Mouse (Mus musculus): ENCODE data around the gene Krt4. TPM values are rescaled to one million over a fixed set of nuclear protein-coding genes. Genes with fewer than 3 reads are reported as not detected.

Krt4 gene
- total RNA-seq, 2 experiments from 2014 or later, result 0.44 to 0.67 TPM

- no peak for DNase-seq (ENCODE audit: low spot score in 2 of 2)
Observed at GRCm38 (mm10) chr15:101902171-101903149, 22.1 kb downstream of the Krt4 start.

- no peak for DNase-seq (ENCODE audit: low spot score in 2 of 2)
Observed at GRCm38 (mm10) chr15:101895216-101895615, 29.3 kb downstream of the Krt4 start.

GRCm38 (mm10) chr15:101892820-101893219 is 31.7 kb downstream of the Krt4 start, which contains the start of gene Krt76:
Gene Krt76 (minus strand): TSS chr15:101892920.
- DNase-seq (ENCODE audit: low spot score in 2 of 2), result no peak

- DNase-seq (ENCODE audit: low spot score in 2 of 2), result no peak
Observed at GRCm38 (mm10) chr15:101879776-101880175, 44.8 kb downstream of the Krt4 start.

GRCm38 (mm10) chr15:101878041-101878440 is 46.5 kb downstream of the Krt4 start:
- DNase-seq (ENCODE audit: low spot score in 2 of 2), result no peak

GRCm38 (mm10) chr15:101874383-101874782 is 50.2 kb downstream of the Krt4 start:
- no peak for DNase-seq (ENCODE audit: low spot score in 2 of 2)

- no peak for DNase-seq (ENCODE audit: low spot score in 2 of 2)
Observed at GRCm38 (mm10) chr15:101873231-101873630, 51.3 kb downstream of the Krt4 start.

GRCm38 (mm10) chr15:101869431-101869830 is 55.1 kb downstream of the Krt4 start, which contains the start of gene Krt77:
Gene Krt77 (minus strand): TSS chr15:101869705.
- DNase-seq (ENCODE audit: low spot score in 2 of 2), result no peak

Small RNA genes lying within 50 kb of the gene (microRNA-seq; reads per million reads assigned to microRNA genes)
- not detected for gene Gm44356

Other genes starting within 250 kb of the Krt4 start
- gene Krt6b, start 244.4 kb downstream of the Krt4 start, total RNA-seq (2021), result under 1 TPM in 1 of 2 experiments, not detected in 1; 0.13 TPM
- under 1 TPM in 1 of 2 experiments, not detected in 1; 0.23 TPM for gene Krt6a, start 230.4 kb downstream of the Krt4 start, total RNA-seq (2021)
- gene Krt5, start 211.8 kb downstream of the Krt4 start, total RNA-seq (2021), result 1 to 10 TPM in 1 of 2 experiments, under 1 TPM in 1; 0.39 to 1.9 TPM
- gene Krt71, start 181.6 kb downstream of the Krt4 start, total RNA-seq (2021), result under 1 TPM in 1 of 2 experiments, not detected in 1; 0.39 TPM
- not detected for gene Krt72, start 138.3 kb downstream of the Krt4 start, total RNA-seq (2021)
- gene Krt73, start 122.4 kb downstream of the Krt4 start, total RNA-seq (2021), result under 1 TPM in 1 of 2 experiments, not detected in 1; 0.21 TPM
- not detected for gene Krt2, start 106.6 kb downstream of the Krt4 start, total RNA-seq (2021)
- gene Krt1, start 73.9 kb downstream of the Krt4 start, total RNA-seq (2021), result 1 to 10 TPM in 1 of 2 experiments, under 1 TPM in 1; 0.81 to 3.1 TPM
- not detected for gene Krt77, start 55.0 kb downstream of the Krt4 start, total RNA-seq (2021)
- gene Krt76, start 31.8 kb downstream of the Krt4 start, total RNA-seq (2021), result not detected
- gene Krt79, start 15.6 kb upstream of the Krt4 start, total RNA-seq (2021), result under 1 TPM; 0.44 to 0.47 TPM
- not detected for gene Krt78, start 29.6 kb upstream of the Krt4 start, total RNA-seq (2021)
- 1 to 10 TPM; 4.0 to 4.7 TPM for gene Krt8, start 79.7 kb upstream of the Krt4 start, total RNA-seq (2021)
- 1 to 10 TPM; 2.3 to 5.8 TPM for gene Krt18, start 103.4 kb upstream of the Krt4 start, total RNA-seq (2021)
- 100 to 1,000 TPM; 182 to 199 TPM for gene Eif4b, start 149.0 kb upstream of the Krt4 start, total RNA-seq (2021)
- 10 to 100 TPM; 58.7 to 59.5 TPM for gene Tns2, start 175.7 kb upstream of the Krt4 start, total RNA-seq (2021)
- gene Spryd3, start 211.5 kb upstream of the Krt4 start, total RNA-seq (2021), result 10 to 100 TPM; 21.1 to 26.7 TPM
- gene Igfbp6, start 219.6 kb upstream of the Krt4 start, total RNA-seq (2021), result 10 to 100 TPM; 80.3 to 91.9 TPM
- under 1 TPM; 0.18 to 0.39 TPM for gene Soat2, start 225.8 kb upstream of the Krt4 start, total RNA-seq (2021)